Mouse (Mus musculus): Measurements from ENCODE around the gene Grik3. TPM values are rescaled to one million over a fixed set of nuclear protein-coding genes. Genes with fewer than 3 reads are reported as not detected.

The Grik3 gene
- polyA plus RNA-seq, 1 experiment, result not detected

GRCm38 (mm10) chr4:125595011-125595410 is 104.5 kb downstream of the Grik3 start:
- H3ac ChIP-seq (ENCODE audit: control insufficient read depth, insufficient read length), result no peak overlapping the region
- no peaks in the 10 kb centered on the region for H3K79me2 ChIP-seq (ENCODE audit: control insufficient read depth, insufficient read depth)
- H3K4me3 ChIP-seq, result no peak overlapping the region
- H3K27me3 ChIP-seq (ENCODE audit: control insufficient read depth, insufficient read depth, insufficient read length), result no peaks in the 10 kb centered on the region
- no peaks in the 10 kb centered on the region for H3K36me3 ChIP-seq (ENCODE audit: control insufficient read depth, insufficient read depth)
- H3K4me2 ChIP-seq (ENCODE audit: low read depth), result no peak overlapping the region
- TF ChIP-seq REST (IDR thresholded peaks at IDR 0.05; ENCODE audit: insufficient read depth, insufficient read length) (no peak), MYOD1 (IDR thresholded peaks at IDR 0.05; ENCODE audit: control insufficient read depth in 1 of 3, insufficient read length in 2 of 3, low read depth in 2 of 3) (no peak), E2F4 (IDR thresholded peaks at IDR 0.05; ENCODE audit: insufficient read depth) (no peak), POLR2A (IDR thresholded peaks at IDR 0.05; ENCODE audit: insufficient read length, low read depth) (no peak), CEBPB (IDR thresholded peaks at IDR 0.05; ENCODE audit: insufficient read depth, poor library complexity, severe bottlenecking) (no peak), MAX (IDR thresholded peaks at IDR 0.05; ENCODE audit: low read depth) (no peak), MYOG (IDR thresholded peaks at IDR 0.05; ENCODE audit: control insufficient read depth in 1 of 3, insufficient read depth in 1 of 3, insufficient read length in 2 of 3, low read depth in 2 of 3) (no peak), TCF3 (IDR thresholded peaks at IDR 0.05; ENCODE audit: insufficient read length, low read depth) (no peak)

- H3K79me2 ChIP-seq (ENCODE audit: control insufficient read depth, insufficient read depth), result no peaks in the 10 kb centered on the region
- no peak overlapping the region for H3ac ChIP-seq (ENCODE audit: control insufficient read depth, insufficient read length)
- H3K4me3 ChIP-seq, result no peak overlapping the region
- H3K36me3 ChIP-seq (ENCODE audit: control insufficient read depth, insufficient read depth), result no peaks in the 10 kb centered on the region
- H3K4me2 ChIP-seq (ENCODE audit: low read depth), result no peak overlapping the region
- no peak for TF ChIP-seq REST (IDR thresholded peaks at IDR 0.05; ENCODE audit: insufficient read depth, insufficient read length)
- no peak for TF ChIP-seq MAX (IDR thresholded peaks at IDR 0.05; ENCODE audit: low read depth)
- no peak for TF ChIP-seq E2F4 (IDR thresholded peaks at IDR 0.05; ENCODE audit: insufficient read depth)
- TF ChIP-seq POLR2A (IDR thresholded peaks at IDR 0.05; ENCODE audit: insufficient read length, low read depth), result no peak
- no peak for TF ChIP-seq MYOD1 (IDR thresholded peaks at IDR 0.05; ENCODE audit: control insufficient read depth in 1 of 3, insufficient read length in 2 of 3, low read depth in 2 of 3)
- no peak for TF ChIP-seq CEBPB (IDR thresholded peaks at IDR 0.05; ENCODE audit: insufficient read depth, poor library complexity, severe bottlenecking)
- TF ChIP-seq TCF3 (IDR thresholded peaks at IDR 0.05; ENCODE audit: insufficient read length, low read depth), result no peak
- no peak for TF ChIP-seq POLR2AphosphoS2 (IDR thresholded peaks at IDR 0.05; ENCODE audit: insufficient read length, low read depth)
- no peak for TF ChIP-seq TCF12 (IDR thresholded peaks at IDR 0.05; ENCODE audit: insufficient read depth, poor library complexity, severe bottlenecking)
- TF ChIP-seq SRF (IDR thresholded peaks at IDR 0.05; ENCODE audit: control insufficient read depth, insufficient read length, low read depth), result no peak
- TF ChIP-seq MYOG (IDR thresholded peaks at IDR 0.05; ENCODE audit: control insufficient read depth in 1 of 3, insufficient read depth in 1 of 3, insufficient read length in 2 of 3, low read depth in 2 of 3), result no peak
- no peak for TF ChIP-seq USF1 (IDR thresholded peaks at IDR 0.05; ENCODE audit: low read depth)
- H3K27me3 ChIP-seq (ENCODE audit: control insufficient read depth, insufficient read depth, insufficient read length), result no peaks in the 10 kb centered on the region
These were observed 108.2 kb downstream of the Grik3 start for GRCm38 (mm10) chr4:125598677-125599076.

- Histone ChIP-seq H3K4me2 (ENCODE audit: low read depth) (no peak overlapping the region), H3K36me3 (ENCODE audit: control insufficient read depth, insufficient read depth) (no peaks in the 10 kb centered on the region), H3ac (ENCODE audit: control insufficient read depth, insufficient read length) (no peak overlapping the region), H3K27me3 (ENCODE audit: control insufficient read depth, insufficient read depth, insufficient read length) (no peaks in the 10 kb centered on the region), H3K79me2 (ENCODE audit: control insufficient read depth, insufficient read depth) (no peaks in the 10 kb centered on the region), H3K4me3 (no peak overlapping the region)
- TF ChIP-seq POLR2AphosphoS2 (IDR thresholded peaks at IDR 0.05; ENCODE audit: insufficient read length, low read depth) (no peak), MAX (IDR thresholded peaks at IDR 0.05; ENCODE audit: low read depth) (no peak), SRF (IDR thresholded peaks at IDR 0.05; ENCODE audit: control insufficient read depth, insufficient read length, low read depth) (no peak), MYOG (IDR thresholded peaks at IDR 0.05; ENCODE audit: control insufficient read depth in 1 of 3, insufficient read depth in 1 of 3, insufficient read length in 2 of 3, low read depth in 2 of 3) (no peak), REST (IDR thresholded peaks at IDR 0.05; ENCODE audit: insufficient read depth, insufficient read length) (no peak), TCF3 (IDR thresholded peaks at IDR 0.05; ENCODE audit: insufficient read length, low read depth) (no peak), USF1 (IDR thresholded peaks at IDR 0.05; ENCODE audit: low read depth) (no peak), CEBPB (IDR thresholded peaks at IDR 0.05; ENCODE audit: insufficient read depth, poor library complexity, severe bottlenecking) (no peak), TCF12 (IDR thresholded peaks at IDR 0.05; ENCODE audit: insufficient read depth, poor library complexity, severe bottlenecking) (no peak), POLR2A (IDR thresholded peaks at IDR 0.05; ENCODE audit: insufficient read length, low read depth) (no peak), MYOD1 (IDR thresholded peaks at IDR 0.05; ENCODE audit: control insufficient read depth in 1 of 3, insufficient read length in 2 of 3, low read depth in 2 of 3) (no peak), E2F4 (IDR thresholded peaks at IDR 0.05; ENCODE audit: insufficient read depth) (no peak)
These were observed 109.1 kb downstream of the Grik3 start for GRCm38 (mm10) chr4:125599510-125600005.

GRCm38 (mm10) chr4:125600642-125601041 is 110.1 kb downstream of the Grik3 start:
- no peaks in the 10 kb centered on the region for H3K36me3 ChIP-seq (ENCODE audit: control insufficient read depth, insufficient read depth)

More at GRCm38 (mm10) chr4:125600642-125601041, 110.1 kb downstream of the Grik3 start:
- Histone ChIP-seq H3K4me3 (no peak overlapping the region), H3ac (ENCODE audit: control insufficient read depth, insufficient read length) (no peak overlapping the region), H3K79me2 (ENCODE audit: control insufficient read depth, insufficient read depth) (no peaks in the 10 kb centered on the region), H3K27me3 (ENCODE audit: control insufficient read depth, insufficient read depth, insufficient read length) (no peaks in the 10 kb centered on the region), H3K4me2 (ENCODE audit: low read depth) (no peak overlapping the region)
- no peak for TF ChIP-seq TCF3 (IDR thresholded peaks at IDR 0.05; ENCODE audit: insufficient read length, low read depth)
- no peak for TF ChIP-seq MAX (IDR thresholded peaks at IDR 0.05; ENCODE audit: low read depth)
- TF ChIP-seq CEBPB (IDR thresholded peaks at IDR 0.05; ENCODE audit: insufficient read depth, poor library complexity, severe bottlenecking), result no peak
- no peak for TF ChIP-seq POLR2A (IDR thresholded peaks at IDR 0.05; ENCODE audit: insufficient read length, low read depth)
- TF ChIP-seq MYOG (IDR thresholded peaks at IDR 0.05; ENCODE audit: control insufficient read depth in 1 of 3, insufficient read depth in 1 of 3, insufficient read length in 2 of 3, low read depth in 2 of 3), result no peak
- TF ChIP-seq USF1 (IDR thresholded peaks at IDR 0.05; ENCODE audit: low read depth), result no peak
- TF ChIP-seq MYOD1 (IDR thresholded peaks at IDR 0.05; ENCODE audit: control insufficient read depth in 1 of 3, insufficient read length in 2 of 3, low read depth in 2 of 3), result no peak
